Mouse (Mus musculus): ENCODE results near the gene Slc24a5.

Gene Slc24a5

GRCm38 (mm10) chr2:125122288-125122623, 54.3 kb downstream of the Slc24a5 start:
- DNase-seq = no peak

GRCm38 (mm10) chr2:125122624-125123476, 54.9 kb downstream of the Slc24a5 start:
- peak; percentile 66 for DNase-seq

- peak; percentile 95 for DNase-seq
These were observed 55.5 kb downstream of the Slc24a5 start, which contains the start of gene Myef2 for GRCm38 (mm10) chr2:125123477-125123852. Myef2 (minus strand) TSS chr2:125123661.

- no peak for DNase-seq
These were observed 57.9 kb downstream of the Slc24a5 start for GRCm38 (mm10) chr2:125125824-125126223.

- no peak for DNase-seq
These were observed 58.9 kb downstream of the Slc24a5 start for GRCm38 (mm10) chr2:125126792-125127191.

GRCm38 (mm10) chr2:125134113-125134512, 66.2 kb downstream of the Slc24a5 start:
- DNase-seq = no peak

GRCm38 (mm10) chr2:125135903-125136811, 68.2 kb downstream of the Slc24a5 start, which contains the start of gene Ctxn2:
Ctxn2 (plus strand) TSS chr2:125136692.
- DNase-seq = peak; percentile 96

- no peak for DNase-seq
These were observed 68.9 kb downstream of the Slc24a5 start for GRCm38 (mm10) chr2:125136846-125137245.
